Mouse (Mus musculus): Measurements from ENCODE around the gene Ptprf.

- TF ChIP-seq CTCF (IDR thresholded peaks at IDR 0.05; ENCODE audit: borderline replicate concordance, control insufficient read depth, extremely low read depth, insufficient read depth, low read length, poor library complexity) (no peak), POLR2A (IDR thresholded peaks at IDR 0.05; ENCODE audit: control insufficient read depth, extremely low read depth, insufficient read depth, low read length, poor library complexity) (no peak)
These were observed 45.5 kb upstream of the Ptprf start for GRCm38 (mm10) chr4:118336658-118337057.

All from thymus, adult 2 months (tissue).